Mouse (Mus musculus): ENCODE data around the gene Stk16.

Gene Stk16

DNA sequence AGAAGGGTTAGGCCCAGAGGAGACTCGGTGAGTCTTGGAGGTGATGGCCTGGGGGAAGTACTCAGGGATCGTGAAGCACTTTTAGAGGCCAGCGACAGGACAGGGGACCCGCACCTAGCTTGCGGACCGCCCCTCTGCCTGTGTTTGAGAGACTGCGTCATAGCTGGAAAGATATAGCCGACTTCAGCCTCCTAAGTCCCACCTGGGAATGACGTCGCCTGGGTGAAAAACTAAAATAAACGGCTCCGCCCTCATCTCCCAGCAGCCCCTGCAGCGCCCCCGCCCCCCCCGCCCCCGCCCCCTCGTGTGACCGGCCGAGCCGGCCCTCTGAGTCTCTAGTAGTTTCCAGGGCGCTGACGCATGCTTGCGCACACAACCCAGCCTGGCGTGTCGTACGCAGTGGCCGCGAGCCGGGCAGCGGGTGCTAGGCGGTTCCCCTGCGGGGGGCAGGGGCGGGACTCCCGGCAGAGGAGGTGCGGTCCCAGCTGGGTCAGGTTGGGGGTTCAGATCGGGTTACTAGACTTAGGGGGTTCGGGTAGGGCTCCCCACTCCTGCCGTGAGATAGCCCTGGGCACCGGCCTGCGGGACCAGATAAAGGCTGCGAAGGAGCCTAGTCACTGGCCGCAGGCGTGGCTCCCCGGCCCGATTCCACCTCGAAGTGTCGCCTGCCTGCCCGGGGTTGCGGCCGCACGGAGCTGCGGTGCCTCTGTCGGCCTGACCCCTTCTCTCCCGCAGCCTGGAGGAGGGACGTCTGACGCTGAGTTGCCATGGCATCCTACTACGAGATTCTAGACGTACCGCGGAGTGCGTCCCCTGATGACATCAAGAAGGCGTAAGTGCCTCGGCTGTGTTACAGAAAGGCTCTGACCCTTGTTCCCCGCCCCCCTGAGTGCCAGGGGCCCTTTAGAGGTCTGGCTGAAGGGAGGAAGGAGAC is 25.7 kb downstream of the Stk16 start, which contains the start of gene Dnajb2:
TSS of gene Dnajb2 (plus strand) at position 290 of the 934 bp plus-strand sequence.
- intact Hi-C loops (cut with DNase I): no loop called here

DNA sequence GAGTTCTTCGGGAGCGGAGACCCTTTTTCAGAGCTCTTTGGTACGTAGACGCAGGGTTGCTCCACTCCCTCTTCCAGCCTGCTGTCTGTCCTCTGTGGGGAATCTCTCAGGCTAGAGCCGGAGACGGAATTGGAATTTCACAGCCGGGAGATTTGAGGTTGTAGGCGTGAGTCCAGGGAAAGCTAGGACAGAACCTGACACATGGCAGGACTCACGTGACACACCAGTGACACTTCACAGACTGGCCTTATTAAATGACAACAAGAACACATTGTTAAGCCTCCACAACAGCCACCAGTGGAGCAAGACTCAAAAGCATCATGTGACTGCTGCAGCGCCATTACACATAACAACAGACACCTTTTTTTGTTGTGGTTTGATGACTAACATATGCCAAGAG is 29.0 kb downstream of the Stk16 start:
- intact Hi-C loops (cut with DNase I): no loop called here

DNA sequence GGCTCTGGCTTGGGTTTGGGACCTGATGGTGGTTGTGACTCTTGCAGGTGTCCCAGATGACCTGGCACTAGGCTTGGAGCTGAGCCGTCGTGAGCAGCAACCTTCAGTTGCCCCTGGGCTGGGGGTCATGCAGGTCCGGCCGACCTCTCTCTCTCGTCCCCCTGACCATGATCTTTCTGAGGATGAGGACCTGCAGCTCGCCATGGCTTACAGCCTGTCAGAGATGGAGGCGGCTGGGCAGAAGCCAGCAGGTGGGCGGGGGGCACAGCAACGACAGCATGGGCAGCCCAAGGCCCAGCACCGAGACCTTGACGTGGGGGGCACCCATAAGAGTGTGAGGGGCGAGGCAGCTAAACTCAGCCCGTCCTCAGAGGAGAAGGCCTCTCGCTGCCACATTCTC is 32.8 kb downstream of the Stk16 start:
- intact Hi-C loops (cut with DNase I): no loop called here

DNA sequence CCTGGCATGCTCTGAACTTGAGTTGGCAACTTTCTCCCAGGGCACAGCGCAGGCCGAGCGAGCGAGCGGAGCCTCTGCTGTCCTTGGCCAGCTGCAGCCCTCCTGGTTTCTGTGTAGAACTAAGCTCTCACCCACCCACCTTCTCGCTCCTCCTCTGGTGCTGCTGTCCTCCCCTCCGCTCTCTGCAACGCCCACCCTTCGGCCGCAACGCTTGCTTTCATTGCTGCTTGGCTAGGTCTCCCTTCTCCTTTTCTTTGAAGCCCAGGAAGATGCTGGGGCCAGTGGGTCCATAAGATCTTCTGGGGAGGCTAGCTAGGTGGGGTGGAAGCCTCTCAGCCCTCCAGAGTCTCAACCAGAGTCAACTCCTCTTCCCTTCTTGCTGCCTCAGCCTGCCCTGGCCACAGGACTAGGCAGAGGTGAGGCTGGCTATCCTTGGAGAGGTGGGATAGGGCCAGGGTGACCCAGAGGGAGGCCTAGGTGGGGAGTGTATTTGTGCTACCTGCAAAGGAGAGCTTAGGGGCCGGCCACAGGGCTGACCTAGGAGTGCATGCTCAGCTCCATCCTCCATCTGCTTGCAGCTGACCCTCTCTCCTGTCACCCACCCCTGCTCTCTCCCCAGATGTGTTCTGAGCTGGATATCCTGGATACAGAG is 33.7 kb downstream of the Stk16 start:
- intact Hi-C loops (cut with DNase I): no loop called here

- intact Hi-C loops (cut with DNase I): no loop called here
These were observed 34.2 kb downstream of the Stk16 start for GRCm38 (mm10) chr1:75244836-75245235.

- intact Hi-C loops (cut with DNase I): no loop called here
These were observed 36.7 kb downstream of the Stk16 start for GRCm38 (mm10) chr1:75247071-75247930.

DNA sequence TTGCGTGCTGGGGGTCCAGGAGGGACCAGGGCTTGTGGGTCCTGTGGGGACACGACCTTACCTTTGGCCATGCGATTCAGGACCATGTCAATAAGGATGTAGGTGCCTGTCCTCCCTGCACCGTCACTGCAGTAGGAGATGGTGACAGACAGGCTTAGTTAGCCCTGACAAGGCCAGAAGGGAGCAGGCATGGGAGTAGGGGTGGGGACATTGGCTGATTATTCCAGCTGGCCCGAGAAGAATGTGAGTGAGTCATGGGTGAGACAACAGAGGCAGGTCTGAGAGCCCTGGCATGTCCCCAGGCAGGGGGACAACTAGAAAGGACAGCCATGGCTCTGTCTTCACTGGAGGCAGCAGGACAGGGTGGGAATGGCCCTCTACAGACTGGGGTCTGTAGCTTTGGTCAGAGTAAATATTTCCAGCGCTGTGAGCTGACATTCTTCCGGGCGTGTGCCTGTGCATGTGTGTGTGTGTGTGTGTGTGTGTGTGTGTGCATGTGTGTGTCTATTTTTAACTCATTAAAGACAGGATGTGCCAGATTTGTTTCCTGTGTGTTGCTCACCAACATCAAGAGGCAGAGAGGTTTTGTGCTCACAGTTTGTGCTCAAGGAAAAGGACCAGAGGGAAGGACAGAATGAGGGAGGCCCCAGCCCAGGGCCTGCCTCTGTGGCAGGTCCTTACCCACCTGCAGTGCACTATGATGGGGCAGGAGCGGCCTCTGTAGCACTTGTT is 37.6 kb downstream of the Stk16 start:
- intact Hi-C loops (cut with DNase I): no loop called here

- intact Hi-C loops (cut with DNase I): loop anchor here (10.0 kb wide), 1 partner anchor 306 kb away; no protein-coding TSS in a partner anchor
These were observed 39.9 kb downstream of the Stk16 start for GRCm38 (mm10) chr1:75250498-75250897.

DNA sequence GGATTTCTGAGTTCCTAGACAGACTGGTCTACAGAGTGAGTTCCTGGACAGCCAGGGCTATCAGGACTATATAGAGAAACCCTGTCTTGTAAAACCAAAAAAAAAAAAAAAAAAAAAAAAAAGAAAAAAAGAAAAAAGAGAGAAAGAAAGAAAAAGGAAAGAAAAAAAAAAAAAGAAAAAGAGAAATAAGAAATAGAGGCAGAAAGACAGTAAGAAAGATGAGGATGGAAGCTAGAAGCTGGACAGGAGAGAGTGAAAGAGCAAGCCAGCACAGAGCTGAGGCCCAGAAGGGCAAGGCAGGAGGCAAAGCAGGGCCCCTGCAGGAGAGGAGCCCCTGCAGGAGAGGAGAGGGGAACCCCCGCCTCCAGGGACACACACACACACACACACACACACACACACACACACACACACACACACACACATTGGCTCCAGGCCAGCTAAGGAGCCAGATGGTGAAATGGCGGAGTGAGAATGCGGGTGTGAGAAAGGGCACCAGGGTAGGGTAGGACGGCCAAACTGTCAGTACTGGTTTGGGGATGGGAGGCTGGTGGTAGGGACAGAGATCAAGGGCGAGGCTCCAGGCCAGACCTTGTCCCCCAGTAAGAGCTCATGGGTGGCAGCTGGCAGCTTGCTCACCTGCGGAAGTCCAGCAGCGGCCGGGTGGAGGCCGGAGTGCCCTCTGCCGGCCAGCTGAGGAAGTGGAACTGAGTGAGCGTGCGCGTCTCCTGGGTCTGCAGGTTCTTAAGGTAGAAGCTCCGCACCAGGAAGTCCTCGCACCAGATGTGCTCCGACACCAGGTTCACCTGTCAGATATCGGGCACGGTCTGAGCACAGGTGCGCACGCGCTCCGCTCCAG is 40.7 kb downstream of the Stk16 start:
- intact Hi-C loops (cut with DNase I): loop anchor here (10.0 kb wide), 1 partner anchor 307 kb away; no protein-coding TSS in a partner anchor

DNA sequence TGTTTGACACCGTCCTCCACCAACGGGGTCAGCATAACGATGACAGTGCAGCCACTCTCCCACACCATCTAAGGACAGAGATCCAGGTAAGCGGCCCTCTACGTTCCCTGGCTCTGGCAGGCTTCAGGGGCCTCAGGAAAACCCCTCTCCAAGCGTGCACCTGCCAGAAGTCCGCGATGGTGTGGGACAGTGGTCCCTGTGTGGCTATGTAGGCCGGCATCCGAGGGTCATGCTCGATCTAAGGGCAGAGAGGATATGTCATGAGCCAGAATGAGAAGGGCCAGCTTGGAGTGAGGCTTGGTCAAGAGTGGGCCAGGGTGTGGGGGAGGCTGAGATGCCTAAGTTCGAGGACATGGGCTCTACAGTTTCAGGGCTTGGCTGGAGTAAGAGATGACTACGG is 41.7 kb downstream of the Stk16 start:
- intact Hi-C loops (cut with DNase I): loop anchor here (10.0 kb wide), 1 partner anchor 308 kb away; no protein-coding TSS in a partner anchor

- intact Hi-C loops (cut with DNase I): loop anchor here (10.0 kb wide), 1 partner anchor 308 kb away; no protein-coding TSS in a partner anchor
These were observed 42.4 kb downstream of the Stk16 start for GRCm38 (mm10) chr1:75253029-75253428.

DNA sequence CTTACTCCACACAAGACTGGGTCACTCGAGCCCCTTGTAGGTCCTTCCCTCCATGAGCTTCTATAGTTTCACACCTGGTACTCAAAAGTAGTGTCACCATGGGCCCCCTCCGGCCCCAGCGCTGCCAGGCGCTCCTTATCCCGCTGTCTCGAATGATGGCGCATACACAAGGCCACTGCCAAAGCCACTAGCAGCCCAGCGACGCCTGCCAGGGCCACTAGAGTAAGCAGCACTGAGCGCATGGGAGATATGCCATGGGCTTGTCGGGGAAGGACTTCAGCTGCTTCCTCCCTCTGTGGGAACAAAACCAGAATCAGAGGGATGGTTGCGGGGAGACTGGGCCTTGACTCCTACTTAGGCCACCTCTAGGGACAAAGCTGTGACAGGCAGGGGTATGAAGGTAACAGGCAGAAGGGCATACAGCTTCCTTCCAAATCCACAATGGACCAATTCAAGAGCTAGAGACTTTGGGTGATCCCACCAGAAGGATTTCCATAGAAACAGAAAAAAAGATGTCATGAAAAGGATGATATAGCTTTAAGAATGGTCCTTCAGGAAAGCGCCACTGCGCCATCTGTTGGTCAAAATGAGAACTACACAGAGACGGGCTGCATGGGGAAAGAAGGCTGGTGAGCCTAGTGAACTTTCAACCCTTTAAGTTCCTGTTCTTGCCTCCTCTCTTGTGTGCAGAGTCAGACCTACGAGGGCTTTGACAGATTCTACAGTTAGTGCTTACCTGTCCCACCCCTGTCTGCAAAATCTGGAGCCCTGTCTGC is 43.4 kb downstream of the Stk16 start:
- intact Hi-C loops (cut with DNase I): loop anchor here (10.0 kb wide), 1 partner anchor 309 kb away; no protein-coding TSS in a partner anchor

DNA sequence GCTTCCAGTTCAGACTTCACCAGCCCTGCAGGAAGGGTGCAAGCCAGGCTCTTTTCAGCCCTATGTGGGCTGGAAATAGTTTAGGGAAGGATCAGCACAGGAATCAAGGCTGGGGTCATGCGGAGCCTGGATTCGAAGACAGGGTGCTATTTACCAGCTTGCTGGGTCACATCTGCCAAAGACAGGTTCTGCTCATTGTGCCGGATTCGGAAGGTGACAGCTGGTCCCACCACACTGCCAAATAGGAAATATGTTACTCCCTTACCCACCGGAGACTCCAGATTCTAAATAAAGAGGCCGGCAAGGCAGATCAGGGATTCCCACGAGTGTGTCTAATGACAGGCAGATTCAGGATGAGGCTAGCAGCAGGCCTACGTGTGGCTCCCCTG is 44.0 kb downstream of the Stk16 start:
- intact Hi-C loops (cut with DNase I): loop anchor here (10.0 kb wide), 1 partner anchor 310 kb away; no protein-coding TSS in a partner anchor

DNA sequence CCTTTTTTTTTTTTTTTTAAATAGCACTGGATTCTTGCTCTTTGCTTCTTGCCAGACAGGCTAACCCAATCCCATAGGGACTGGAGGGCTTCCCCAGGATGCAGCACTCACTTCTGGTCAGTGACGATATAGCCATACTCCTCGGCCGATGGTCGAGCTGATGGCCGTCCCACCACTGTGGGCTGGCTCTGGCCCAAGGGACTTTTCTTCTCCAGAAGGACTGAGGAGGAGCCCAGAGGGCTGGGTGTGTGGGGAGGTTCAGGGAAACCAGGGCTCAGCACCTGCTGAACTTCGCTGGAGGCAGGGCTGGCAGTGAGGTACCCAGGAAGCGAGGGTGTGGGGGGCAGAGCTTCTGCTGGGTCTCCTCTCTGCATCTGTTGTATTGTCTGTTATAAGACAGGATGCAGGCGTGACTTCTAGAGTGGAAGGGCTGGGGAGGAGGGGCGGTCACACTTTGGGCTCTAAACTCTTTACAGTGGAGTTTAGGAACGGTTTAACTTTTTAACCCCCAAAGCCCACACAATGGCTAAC is 44.9 kb downstream of the Stk16 start:
- intact Hi-C loops (cut with DNase I): loop anchor here (10.0 kb wide), 1 partner anchor 311 kb away; no protein-coding TSS in a partner anchor

- intact Hi-C loops (cut with DNase I): no loop called here
These were observed 50.6 kb downstream of the Stk16 start for GRCm38 (mm10) chr1:75261278-75261677.

GRCm38 (mm10) chr1:75262969-75263951 is 52.6 kb downstream of the Stk16 start:
- intact Hi-C loops (cut with DNase I): no loop called here

Measured in adrenal gland (tissue).